ENCODE assay signal across 9 mouse cellular contexts in the genomic region with DNA sequence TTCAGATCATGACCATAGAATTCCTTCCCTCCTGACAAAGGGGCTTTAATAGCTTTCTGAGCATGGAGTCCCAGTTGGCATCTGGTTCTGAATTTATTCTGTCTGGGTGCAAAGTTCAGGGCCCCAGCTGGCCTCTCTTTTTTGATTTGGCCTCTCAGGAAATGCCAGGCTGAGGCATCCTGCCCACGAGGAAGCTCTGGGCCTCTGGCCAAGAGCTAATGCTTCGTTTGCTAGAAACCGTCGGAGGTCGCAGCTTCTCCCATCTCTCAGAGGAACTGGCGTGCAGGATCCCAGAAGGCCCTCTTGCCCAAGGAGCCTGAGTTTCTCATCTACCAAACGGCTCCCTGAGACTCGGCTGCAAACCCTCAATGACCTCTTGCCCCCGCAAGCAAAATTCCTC. TPM values are rescaled to one million over a fixed set of nuclear protein-coding genes. Genes with fewer than 3 reads are reported as not detected.
DNase-seq lines count a peak whose midpoint lies in the region; ATAC-seq and TF ChIP-seq lines count a peak whose summit lies in the region.
"Had no signal": no experiment of that assay in that cellular context is flagged by ENCODE, and none has a peak within 500 bp of the region (broad histone marks: within the 10 kb centered on the region; RNA-seq: fewer than 3 reads in every experiment).

No protein-coding gene starts in this region.

- no peaks in the 10 kb centered on the region for H3K36me3 ChIP-seq in lung, postnatal 0 days (ENCODE audit: insufficient read depth, low read length)
- no peaks in the 10 kb centered on the region; the same call in 1 of the 2 replicates for H3K36me3 ChIP-seq in kidney, embryonic 16.5 days (ENCODE audit: insufficient read depth, low read length)
- no peaks in the 10 kb centered on the region for H3K36me3 ChIP-seq in neural tube, embryonic 14.5 days (ENCODE audit: control insufficient read depth, insufficient read depth, low read length)

- 0 out of 2 replicates have a peak, but pooled peaks cover 6% of the 10 kb centered on the region for H3K4me1 ChIP-seq in lung, postnatal 0 days (ENCODE audit: insufficient read depth, low read depth, low read length)
- H3K4me1 ChIP-seq in lung, adult 2 months (ENCODE audit: control insufficient read depth, insufficient read depth, low read length), result peaks cover 2% of the 10 kb centered on the region; the same call in 1 of the 2 replicates
- H3K4me1 ChIP-seq in kidney, embryonic 16.5 days (ENCODE audit: insufficient read depth, low read length), result peaks cover 18% of the 10 kb centered on the region
- H3K4me1 ChIP-seq in neural tube, embryonic 14.5 days (ENCODE audit: control insufficient read depth, insufficient read depth, low read length), result peaks cover 21% of the 10 kb centered on the region; the same call in 1 of the 2 replicates

- H3K9me3 ChIP-seq in lung, postnatal 0 days (ENCODE audit: low read length), result no peaks in the 10 kb centered on the region
- no peaks in the 10 kb centered on the region for H3K9me3 ChIP-seq in kidney, embryonic 16.5 days (ENCODE audit: low read length)
- no peaks in the 10 kb centered on the region for H3K9me3 ChIP-seq in neural tube, embryonic 14.5 days (ENCODE audit: control insufficient read depth, low read length)

- peak overlapping the region; percentile 25; the same call in 1 of the 2 replicates for H3K4me2 ChIP-seq in lung, postnatal 0 days (replicated peaks; ENCODE audit: low read depth, low read length)
- peak overlapping the region; percentile 42 for H3K4me2 ChIP-seq in kidney, embryonic 16.5 days (replicated peaks; ENCODE audit: low read depth, low read length)
- H3K4me2 ChIP-seq in neural tube, embryonic 14.5 days (ENCODE audit: low read depth, low read length), result peak overlapping the region; percentile 20; the same call in 1 of the 2 replicates

- TF ChIP-seq EP300 in lung, postnatal 0 days (IDR thresholded peaks at IDR 0.05), result no peak

- no peak overlapping the region for H3K4me3 ChIP-seq in lung, postnatal 0 days (ENCODE audit: low read depth, low read length)
- no peak overlapping the region for H3K4me3 ChIP-seq in lung, adult 2 months (replicated peaks; ENCODE audit: extremely low read depth, low read depth, low read length)
- H3K4me3 ChIP-seq in kidney, embryonic 16.5 days (ENCODE audit: low read length), result peak overlapping the region; percentile 35
- H3K4me3 ChIP-seq in neural tube, embryonic 14.5 days (ENCODE audit: low read depth, low read length), result no peak overlapping the region

- no peak for ATAC-seq in lung, postnatal 0 days
- ATAC-seq in kidney, embryonic 16.5 days (ENCODE audit: low FRiP score, low TSS enrichment), result no peak
- no peak for ATAC-seq in neural tube, embryonic 14.5 days (ENCODE audit: low read depth)
- no peak for ATAC-seq in CD4-positive, CD25-positive, alpha-beta regulatory T cell, adult 4 months

- peaks cover 15% of the 10 kb centered on the region for H3K27me3 ChIP-seq in lung, postnatal 0 days (replicated peaks; ENCODE audit: insufficient read depth, low read length)
- peaks cover 31% of the 10 kb centered on the region for H3K27me3 ChIP-seq in kidney, embryonic 16.5 days (ENCODE audit: insufficient read depth, low read length)
- peaks cover 5% of the 10 kb centered on the region; the same call in 1 of the 2 replicates for H3K27me3 ChIP-seq in neural tube, embryonic 14.5 days (ENCODE audit: control insufficient read depth, insufficient read depth, low read length)

- TF ChIP-seq POLR2A in lung, adult 2 months (IDR thresholded peaks at IDR 0.05; ENCODE audit: borderline replicate concordance, extremely low read depth, low read depth, low read length), result no peak

- WGBS in lung, postnatal 0 days, result 11% methylated on average over 9 of the region's 9 CpGs
- WGBS in lung, adult 2 months, result 10% methylated on average over 9 of the region's 9 CpGs
- 22% methylated on average over 9 of the region's 9 CpGs for WGBS in kidney, embryonic 16.5 days
- WGBS in neural tube, embryonic 14.5 days, result 10% methylated on average over 9 of the region's 9 CpGs

- DNase-seq in cerebellum, postnatal 10 days, result peak; percentile 70 to 72
- DNase-seq in cerebellum, postnatal 36 days, result no peak
- DNase-seq in lung, postnatal 0 days (ENCODE audit: low spot score), result no peak
- DNase-seq in lung, adult 2 months, result no peak
- no peak for DNase-seq in layer of hippocampus, postnatal 14 days (ENCODE audit: low spot score in 2 of 2)

- no peak overlapping the region for H3K9ac ChIP-seq in lung, postnatal 0 days (replicated peaks; ENCODE audit: low read depth)
- H3K9ac ChIP-seq in kidney, embryonic 16.5 days (replicated peaks; ENCODE audit: low read length), result 0 out of 2 replicates have a peak overlapping the region, but pooled peaks have one; percentile 20
- no peak overlapping the region for H3K9ac ChIP-seq in neural tube, embryonic 14.5 days (replicated peaks; ENCODE audit: low read depth, low read length)

- H3K27ac ChIP-seq in lung, postnatal 0 days (ENCODE audit: low read length), result no peak overlapping the region
- no peak overlapping the region for H3K27ac ChIP-seq in kidney, embryonic 16.5 days (ENCODE audit: low read length)
- H3K27ac ChIP-seq in neural tube, embryonic 14.5 days (ENCODE audit: low read depth, low read length), result no peak overlapping the region

- TF ChIP-seq CTCF in lung, postnatal 0 days (IDR thresholded peaks at IDR 0.05), result no peak
- no peak for TF ChIP-seq CTCF in lung, adult 2 months (IDR thresholded peaks at IDR 0.05; ENCODE audit: insufficient read depth, low read length)

RNA-seq across cellular contexts. Expression of gene Igfbp3, which starts 2.5 kb away (rescaled TPM):
- polyA plus RNA-seq in lung, postnatal 0 days (2015; fragmentation: Nextera tagmentation; extraction: Ambion mirVana), result 23.7 and 45.9 TPM in 2 replicates
- 55.2 and 113 TPM in 2 replicates for polyA plus RNA-seq in lung, adult 2 months (2012; rRNA removed)
- polyA plus RNA-seq in kidney, embryonic 16.5 days (2015; fragmentation: Nextera tagmentation; extraction: Ambion mirVana), result 85.9 and 97.3 TPM in 2 replicates
- polyA plus RNA-seq in neural tube, embryonic 14.5 days (2014; fragmentation: Nextera tagmentation; extraction: Ambion mirVana), result 14.2 and 23.3 TPM in 2 replicates
- polyA plus RNA-seq in CD4-positive, CD25-positive, alpha-beta regulatory T cell, adult 4 months (2017; shearing (Covaris generic)), result not detected
- 10 to 100 TPM; 33.3 to 36.6 TPM for total RNA-seq in layer of hippocampus, postnatal 14 days (2021)

RNA-seq across cellular contexts. Expression of gene Igfbp1, which starts 13.6 kb away (rescaled TPM):
- 0.23 and 0.69 TPM in 2 replicates for polyA plus RNA-seq in lung, postnatal 0 days (2015; fragmentation: Nextera tagmentation; extraction: Ambion mirVana)
- 0.07 TPM in 1 of 2 replicates, not detected in the other for polyA plus RNA-seq in lung, adult 2 months (2012; rRNA removed)
- 7.1 and 9.3 TPM in 2 replicates for polyA plus RNA-seq in kidney, embryonic 16.5 days (2015; fragmentation: Nextera tagmentation; extraction: Ambion mirVana)
- 0.46 TPM in 1 of 2 replicates, not detected in the other for polyA plus RNA-seq in neural tube, embryonic 14.5 days (2014; fragmentation: Nextera tagmentation; extraction: Ambion mirVana)
- not detected for polyA plus RNA-seq in CD4-positive, CD25-positive, alpha-beta regulatory T cell, adult 4 months (2017; shearing (Covaris generic))
- not detected for total RNA-seq in layer of hippocampus, postnatal 14 days (2021)
- polyA plus RNA-seq: C2C12 had no signal

RNA-seq across cellular contexts. Expression of gene Gm11985, which starts 22.8 kb away (rescaled TPM):
- not detected in 2 replicates for polyA plus RNA-seq in lung, postnatal 0 days (2015; fragmentation: Nextera tagmentation; extraction: Ambion mirVana)
- polyA plus RNA-seq in lung, adult 2 months (2012; rRNA removed), result not detected in 2 replicates
- polyA plus RNA-seq in kidney, embryonic 16.5 days (2015; fragmentation: Nextera tagmentation; extraction: Ambion mirVana), result 0.16 TPM in 1 of 2 replicates, not detected in the other
- 0.20 TPM in 1 of 2 replicates, not detected in the other for polyA plus RNA-seq in neural tube, embryonic 14.5 days (2014; fragmentation: Nextera tagmentation; extraction: Ambion mirVana)
- polyA plus RNA-seq in CD4-positive, CD25-positive, alpha-beta regulatory T cell, adult 4 months (2017; shearing (Covaris generic)), result not detected
- not detected for total RNA-seq in layer of hippocampus, postnatal 14 days (2021)
- polyA plus RNA-seq: C2C12 had no signal

Comparison
In these comparisons a context has a peak if more than half of its experiments do, and no peak if none do; other contexts are left out.
1. DNase-seq: peak in cerebellum, postnatal 10 days (2 of 2); none in cerebellum, postnatal 36 days (0 of 2), lung, postnatal 0 days (single experiment), lung, adult 2 months (single experiment) and layer of hippocampus, postnatal 14 days (0 of 2).
2. RNA of gene Igfbp3, which starts 2.5 kb away (polyA plus RNA-seq): 85.9 to 97.3 TPM in kidney, embryonic 16.5 days, 55.2 to 113 TPM in lung, adult 2 months, 23.7 to 45.9 TPM in lung, postnatal 0 days and 14.2 to 23.3 TPM in neural tube, embryonic 14.5 days; not detected in CD4-positive, CD25-positive, alpha-beta regulatory T cell, adult 4 months; every median in the first group is over 10 times any median in the second.
3. Peak in every context shown above with its lines, with median percentiles within 50 percentile points of each other: H3K4me2 ChIP-seq.